Mouse (Mus musculus) intestine, embryonic 14.5 days (tissue): ENCODE measurements around the gene Stpg1. TPM values are rescaled to one million over a fixed set of nuclear protein-coding genes. Genes with fewer than 3 reads are reported as not detected.

Experiments
- ATAC-seq: fragments of 200-750 bp; cut with Nextera tagmentation; replicated peaks from 2 replicates; pipeline ENCODE4 v1.8.0; 2017; ENCODE audit warnings: low read depth, moderate number of reproducible peaks, moderate TSS enrichment, moderate library complexity; ENCODE audit not compliant: low FRiP score, low TSS enrichment
- DNase-seq: peaks from one replicate; pipeline ENCODE4 v3.0.0-alpha.2; 2018; ENCODE audit warnings: low spot score
- H3K27ac ChIP-seq: fragments of 300-500 bp; sonication (generic); 2 replicates; pipeline ENCODE4 v1.5.1; 2014; ENCODE audit warnings: low read depth, mild to moderate bottlenecking, control low read depth
- H3K27me3 ChIP-seq: fragments of 300-500 bp; sonication (generic); replicated peaks from 2 replicates; pipeline ENCODE4 v1.6.1; 2014; ENCODE audit warnings: low read length, control low read depth; ENCODE audit not compliant: control insufficient read depth, insufficient read depth
- H3K36me3 ChIP-seq: fragments of 300-500 bp; sonication (generic); 2 replicates; pipeline ENCODE4 v1.6.1; 2014; ENCODE audit warnings: low read length, control low read depth; ENCODE audit not compliant: control insufficient read depth, insufficient read depth
- H3K4me1 ChIP-seq: fragments of 300-500 bp; sonication (generic); replicated peaks from 2 replicates; pipeline ENCODE4 v1.6.1; 2014; ENCODE audit warnings: low read length, control low read depth, mixed read lengths; ENCODE audit not compliant: control insufficient read depth, insufficient read depth
- H3K4me2 ChIP-seq: fragments of 300-500 bp; sonication (generic); 2 replicates; pipeline ENCODE4 v1.6.1; 2014; ENCODE audit warnings: low read length
- H3K4me3 ChIP-seq: fragments of 300-500 bp; sonication (generic); 2 replicates; pipeline ENCODE4 v1.5.1; 2014; ENCODE audit warnings: low read depth, low read length, control low read depth, mixed read lengths
- H3K9ac ChIP-seq: fragments of 300-500 bp; sonication (generic); 2 replicates; pipeline ENCODE4 v1.6.1; 2014; ENCODE audit warnings: mild to moderate bottlenecking, low read length
- H3K9me3 ChIP-seq: fragments of 300-500 bp; sonication (generic); 2 replicates; pipeline ENCODE4 v1.6.1; 2016; ENCODE audit warnings: low read length, control low read depth; ENCODE audit not compliant: control insufficient read depth
- WGBS: fragments of 180-500 bp; shearing (Covaris S2); extraction: QIAGEN DNeasy Blood & Tissue Kit; methylation state at CpG from one replicate; pipeline ENCODE4 v1.1.7; 2014; 5-methylcytosine and 5-hydroxymethylcytosine counted together
- polyA plus RNA-seq: library from polyadenylated mRNA; unstranded; fragments of >200 nt; fragmentation: Nextera tagmentation; extraction: Ambion mirVana; gene quantifications from 2 replicates; pipeline ENCODE4 v1.2.1, GENCODE M21; 2014

Stpg1 gene
- polyA plus RNA-seq, 1 experiment from 2014 or later: 0.42 TPM

- WGBS: 12% methylated on average over 32 of the region's 32 CpGs
- peaks cover 39% of the 10 kb centered on the region for H3K4me1 ChIP-seq
- peak; percentile 74 for DNase-seq
- peaks cover 40% of the 10 kb centered on the region for H3K27me3 ChIP-seq
- H3K27ac ChIP-seq: no peak overlapping the region; the same call in 1 of the 2 replicates
- H3K4me2 ChIP-seq: peak overlapping the region; percentile 60
- H3K9me3 ChIP-seq: no peaks in the 10 kb centered on the region
- H3K4me3 ChIP-seq: peak overlapping the region; percentile 37
- ATAC-seq: 0 out of 2 replicates have a peak, but pooled peaks have one; percentile 16
- no peaks in the 10 kb centered on the region for H3K36me3 ChIP-seq
- peak overlapping the region; percentile 22; the same call in 1 of the 2 replicates for H3K9ac ChIP-seq
Measured at GRCm38 (mm10) chr4:135570152-135571036, 75.8 kb downstream of the Stpg1 start.

GRCm38 (mm10) chr4:135571037-135571550, 76.5 kb downstream of the Stpg1 start:
- Histone ChIP-seq H3K4me3 (no peak overlapping the region), H3K27ac (no peak overlapping the region; the same call in 1 of the 2 replicates), H3K4me1 (peaks cover 39% of the 10 kb centered on the region), H3K36me3 (no peaks in the 10 kb centered on the region), H3K4me2 (peak overlapping the region; percentile 11; the same call in 1 of the 2 replicates), H3K9me3 (no peaks in the 10 kb centered on the region), H3K9ac (no peak overlapping the region), H3K27me3 (peaks cover 40% of the 10 kb centered on the region)
- ATAC-seq: no peak
- WGBS: 23% methylated on average over 6 of the region's 6 CpGs
- no peak for DNase-seq

DNA sequence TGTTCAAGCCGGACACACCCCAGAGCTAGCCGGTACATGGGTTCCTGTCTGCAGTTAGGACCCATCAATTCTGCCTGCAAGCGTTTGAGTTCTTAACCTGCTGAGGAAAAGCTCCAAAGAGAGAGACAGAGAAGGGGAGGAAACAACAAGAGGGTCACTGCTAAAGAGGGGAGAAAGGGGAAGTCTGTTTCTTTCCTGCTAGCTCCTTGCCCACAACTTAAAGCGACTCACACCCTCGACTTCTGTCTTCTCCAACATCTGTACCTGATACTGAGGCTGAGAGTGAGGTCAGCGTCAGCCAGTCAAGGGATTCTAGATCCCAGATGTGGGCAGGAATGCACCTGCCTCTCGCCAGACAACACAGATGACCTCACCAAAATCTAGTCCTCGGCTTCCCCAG, 77.7 kb downstream of the Stpg1 start:
- Histone ChIP-seq H3K27me3 (peaks cover 40% of the 10 kb centered on the region), H3K4me2 (peak overlapping the region; percentile 49), H3K27ac (no peak overlapping the region), H3K4me1 (peaks cover 38% of the 10 kb centered on the region), H3K9ac (no peak overlapping the region), H3K9me3 (no peaks in the 10 kb centered on the region), H3K4me3 (0 out of 2 replicates have a peak overlapping the region, but pooled peaks have one; percentile 25), H3K36me3 (no peaks in the 10 kb centered on the region)
- DNase-seq: no peak
- ATAC-seq: no peak
- 31% methylated on average over 8 of the region's 8 CpGs for WGBS

GRCm38 (mm10) chr4:135573251-135573808, 78.7 kb downstream of the Stpg1 start, which contains the start of gene Grhl3:
Gene Grhl3 (minus strand): TSS chr4:135573630.
- peak; percentile 79 for DNase-seq
- WGBS: under 1% methylated on average over 31 of the region's 31 CpGs
- ATAC-seq: peak; percentile 51; the same call in 1 of the 2 replicates
- H3K27me3 ChIP-seq: peaks cover 40% of the 10 kb centered on the region
- peaks cover 34% of the 10 kb centered on the region for H3K4me1 ChIP-seq
- H3K4me2 ChIP-seq: peak within 1 kb of the TSS; percentile 49
- no peaks in the 10 kb centered on the region for H3K36me3 ChIP-seq
- H3K27ac ChIP-seq: no peak within 1 kb of the TSS
- H3K9ac ChIP-seq: no peak within 1 kb of the TSS
- H3K9me3 ChIP-seq: no peaks in the 10 kb centered on the region
- H3K4me3 ChIP-seq: peak within 1 kb of the TSS; percentile 25

- DNase-seq (no peak), ATAC-seq (no peak)
- Histone ChIP-seq H3K4me1 (peaks cover 19% of the 10 kb centered on the region), H3K4me3 (no peak overlapping the region), H3K27me3 (peaks cover 26% of the 10 kb centered on the region), H3K27ac (no peak overlapping the region), H3K36me3 (no peaks in the 10 kb centered on the region), H3K9me3 (no peaks in the 10 kb centered on the region), H3K4me2 (no peak overlapping the region), H3K9ac (no peak overlapping the region)
- WGBS: 66% methylated on average over 15 of the region's 15 CpGs
Measured at GRCm38 (mm10) chr4:135575365-135576140, 81.0 kb downstream of the Stpg1 start.

DNA sequence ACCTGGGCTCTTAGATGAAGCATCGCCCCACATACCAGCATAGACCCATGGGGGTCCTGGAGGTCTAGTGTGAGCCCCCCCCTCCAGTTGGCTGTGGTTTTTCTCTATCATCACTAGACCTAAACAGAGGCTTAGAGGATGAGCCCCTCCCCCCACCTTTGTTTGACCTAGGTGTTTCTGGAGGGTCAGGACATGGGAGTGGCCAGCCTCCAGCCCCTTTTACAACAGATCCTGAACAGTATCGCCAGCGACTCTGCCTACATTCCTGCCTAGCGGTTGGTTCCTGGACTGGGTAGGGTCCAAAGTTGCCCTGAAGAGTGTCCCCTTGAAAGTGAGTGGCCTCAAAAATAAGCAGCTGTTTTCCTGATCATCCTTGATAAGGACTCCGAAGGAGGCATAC, 83.9 kb downstream of the Stpg1 start:
- no peak overlapping the region for H3K9ac ChIP-seq
- 76% methylated on average over 5 of the region's 5 CpGs for WGBS
- no peak overlapping the region for H3K27ac ChIP-seq
- H3K4me1 ChIP-seq: 0 out of 2 replicates have a peak, but pooled peaks cover 11% of the 10 kb centered on the region
- H3K4me2 ChIP-seq: no peak overlapping the region
- no peaks in the 10 kb centered on the region for H3K9me3 ChIP-seq
- DNase-seq (no peak), ATAC-seq (no peak)
- H3K36me3 ChIP-seq: no peaks in the 10 kb centered on the region
- no peak overlapping the region for H3K4me3 ChIP-seq
- peaks cover 6% of the 10 kb centered on the region; the same call in 1 of the 2 replicates for H3K27me3 ChIP-seq

DNA sequence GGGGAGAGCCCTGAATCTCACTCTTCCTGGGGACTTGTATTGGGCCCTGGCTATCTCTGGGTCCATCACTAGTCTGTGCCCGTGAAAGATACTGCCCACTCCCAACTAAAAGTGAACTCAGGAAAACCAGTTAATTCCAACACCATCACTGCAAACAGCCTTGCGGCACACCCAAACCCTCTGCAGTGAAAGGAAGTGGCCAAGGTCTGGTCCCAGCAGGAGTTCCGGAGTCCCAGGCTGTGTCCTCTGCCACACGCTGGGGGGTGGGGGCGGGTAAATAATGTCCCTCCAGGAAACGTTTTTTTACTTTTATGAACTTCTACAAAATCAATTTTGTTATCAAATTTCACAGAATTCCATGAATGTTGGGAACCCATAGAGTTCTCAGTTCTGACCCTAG, 85.1 kb downstream of the Stpg1 start:
- H3K27ac ChIP-seq: no peak overlapping the region
- H3K36me3 ChIP-seq: no peaks in the 10 kb centered on the region
- no peak overlapping the region for H3K9ac ChIP-seq
- H3K9me3 ChIP-seq: no peaks in the 10 kb centered on the region
- H3K4me1 ChIP-seq: 0 out of 2 replicates have a peak, but pooled peaks cover 6% of the 10 kb centered on the region
- H3K4me2 ChIP-seq: no peak overlapping the region
- ATAC-seq (no peak), DNase-seq (no peak)
- 57% methylated on average over 6 of the region's 6 CpGs for WGBS
- H3K27me3 ChIP-seq: no peaks in the 10 kb centered on the region
- H3K4me3 ChIP-seq: no peak overlapping the region
